Comparison of ENCODE assay signal across 27 mouse cellular contexts in the genomic region with DNA sequence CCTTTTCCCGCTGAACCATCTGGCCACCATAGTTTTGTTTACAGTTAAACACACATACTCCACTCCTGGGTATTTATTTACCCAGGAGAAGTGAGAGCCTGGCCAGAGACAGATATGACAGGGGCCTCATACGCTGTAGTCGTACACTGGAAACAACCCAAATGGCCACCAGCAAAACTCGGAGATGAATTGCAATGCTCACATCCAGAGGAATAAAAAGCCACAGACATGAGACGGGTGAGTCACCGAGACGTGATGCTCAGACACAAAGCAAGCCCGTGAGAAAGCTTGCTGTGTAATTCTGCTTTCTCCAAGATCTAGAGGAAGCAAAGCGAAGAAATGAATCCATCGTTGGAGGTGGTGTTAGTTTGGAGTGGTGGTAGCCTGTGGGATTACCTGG. TPM values are rescaled to one million over a fixed set of nuclear protein-coding genes. Genes with fewer than 3 reads are reported as not detected.
A peak's percentile ranks its signal among the peaks of the same experiment; 100 is the strongest.
DNase-seq lines count a peak whose midpoint lies in the region; ATAC-seq and TF ChIP-seq lines count a peak whose summit lies in the region.
"Had no signal": no experiment of that assay in that cellular context is flagged by ENCODE, and none has a peak within 500 bp of the region (broad histone marks: within the 10 kb centered on the region; RNA-seq: fewer than 3 reads in every experiment).

No protein-coding gene starts in this region.

- no peaks in the 10 kb centered on the region for H3K27me3 ChIP-seq in midbrain, embryonic 14.5 days (ENCODE audit: control insufficient read depth, insufficient read depth, low read length)
- H3K27me3 ChIP-seq: embryonic facial prominence, embryonic 12.5 days; forebrain, embryonic 13.5 days; limb, embryonic 13.5 days; liver, embryonic 13.5 days; stomach, embryonic 15.5 days had no signal

- H3K4me3 ChIP-seq in embryonic fibroblast, embryonic 13.5 days (ENCODE audit: insufficient read depth, low read length), result no peak overlapping the region
- H3K4me3 ChIP-seq in midbrain, embryonic 14.5 days (replicated peaks; ENCODE audit: low read depth, low read length), result no peak overlapping the region
- H3K4me3 ChIP-seq: embryonic facial prominence, embryonic 12.5 days; erythroblast, embryonic 14.5 days; forebrain, embryonic 13.5 days; heart, adult 2 months; heart, embryonic 15.5 days; hindbrain, embryonic 13.5 days; limb, embryonic 13.5 days; liver, embryonic 13.5 days; stomach, embryonic 15.5 days had no signal

- TF ChIP-seq POLR2A in embryonic fibroblast, embryonic 13.5 days (IDR thresholded peaks at IDR 0.05; ENCODE audit: low read depth, low read length), result no peak

- H3K9me3 ChIP-seq in midbrain, embryonic 14.5 days (ENCODE audit: control insufficient read depth, low read length), result no peaks in the 10 kb centered on the region
- H3K9me3 ChIP-seq: embryonic facial prominence, embryonic 12.5 days; forebrain, embryonic 13.5 days; heart, embryonic 15.5 days; hindbrain, embryonic 13.5 days; limb, embryonic 13.5 days; liver, embryonic 13.5 days; stomach, embryonic 15.5 days had no signal

- peak; percentile 27 to 71 for DNase-seq in left cerebral cortex, postnatal 25 days (ENCODE audit: low spot score in 2 of 2)
- DNase-seq in left cerebral cortex, postnatal 4 days, result no peak
- peak; percentile 32 for DNase-seq in 3134 (ENCODE audit: extremely low read depth, insufficient read length, low spot score)
- DNase-seq in 3T3-L1 (ENCODE audit: low read depth, low spot score), result peak; percentile 91
- no peak for DNase-seq in midbrain, embryonic 14.5 days
- no peak for DNase-seq in heart, adult 9 months (ENCODE audit: low spot score in 2 of 2)
- DNase-seq: cerebellum, adult 2 months; cerebellum, postnatal 25 days; gastrocnemius, postnatal 36 days; heart, adult 2 months; heart, postnatal 36 days; kidney, adult 11 months; kidney, postnatal 4 days; liver, embryonic 13.5 days; lung, adult 2 months; thymus, adult 18-20 months; thymus, postnatal 36 days had no signal

- no peak for ATAC-seq in midbrain, embryonic 14.5 days (ENCODE audit: low FRiP score, low TSS enrichment)
- ATAC-seq: forebrain, embryonic 13.5 days had no signal

- H3K4me1 ChIP-seq in embryonic fibroblast, embryonic 13.5 days (ENCODE audit: control insufficient read depth, insufficient read depth, low read length), result 0 out of 2 replicates have a peak, but pooled peaks cover 4% of the 10 kb centered on the region
- no peaks in the 10 kb centered on the region for H3K4me1 ChIP-seq in midbrain, embryonic 14.5 days (ENCODE audit: control insufficient read depth, insufficient read depth, low read length)
- H3K4me1 ChIP-seq: embryonic facial prominence, embryonic 12.5 days; forebrain, embryonic 13.5 days; heart, embryonic 15.5 days; hindbrain, embryonic 13.5 days; limb, embryonic 13.5 days; liver, embryonic 13.5 days had no signal

- H3K9ac ChIP-seq in midbrain, embryonic 14.5 days (replicated peaks; ENCODE audit: low read length), result no peak overlapping the region
- H3K9ac ChIP-seq: embryonic facial prominence, embryonic 12.5 days; forebrain, embryonic 13.5 days; heart, embryonic 15.5 days; hindbrain, embryonic 13.5 days; limb, embryonic 13.5 days; liver, embryonic 13.5 days; stomach, embryonic 15.5 days had no signal

- peak overlapping the region; percentile 39; the same call in 1 of the 2 replicates for H3K27ac ChIP-seq in embryonic fibroblast, embryonic 13.5 days (ENCODE audit: insufficient read depth, low read length)
- no peak overlapping the region for H3K27ac ChIP-seq in midbrain, embryonic 14.5 days (replicated peaks; ENCODE audit: low read depth, low read length)
- H3K27ac ChIP-seq: embryonic facial prominence, embryonic 12.5 days; forebrain, embryonic 13.5 days; heart, adult 2 months; heart, embryonic 15.5 days; hindbrain, embryonic 13.5 days; limb, embryonic 13.5 days; liver, embryonic 13.5 days; stomach, embryonic 15.5 days had no signal

- TF ChIP-seq CTCF in embryonic fibroblast, embryonic 13.5 days (IDR thresholded peaks at IDR 0.05; ENCODE audit: borderline replicate concordance, insufficient read depth, low read length), result no peak

- intact Hi-C loops in left cerebral cortex, postnatal 25 days (cut with DNase I), result no loop called here
- intact Hi-C loops in left cerebral cortex, postnatal 4 days (cut with DNase I), result no loop called here

- H3K36me3 ChIP-seq in midbrain, embryonic 14.5 days (ENCODE audit: control insufficient read depth, insufficient read depth, low read length), result no peaks in the 10 kb centered on the region
- H3K36me3 ChIP-seq: embryonic facial prominence, embryonic 12.5 days; heart, embryonic 15.5 days; hindbrain, embryonic 13.5 days; limb, embryonic 13.5 days; liver, embryonic 13.5 days; stomach, embryonic 15.5 days had no signal

- no peak overlapping the region for H3K4me2 ChIP-seq in midbrain, embryonic 14.5 days (ENCODE audit: low read length)
- H3K4me2 ChIP-seq: embryonic facial prominence, embryonic 12.5 days; forebrain, embryonic 13.5 days; heart, embryonic 15.5 days; hindbrain, embryonic 13.5 days; limb, embryonic 13.5 days; liver, embryonic 13.5 days; midbrain, embryonic 11.5 days; stomach, embryonic 15.5 days had no signal

- 72% methylated on average over 10 of the region's 10 CpGs for WGBS in midbrain, embryonic 14.5 days

RNA-seq across cellular contexts. Expression of a gene that starts 10.3 kb away (rescaled TPM):
- under 1 TPM in 1 of 2 experiments, not detected in 1; 0.16 TPM for total RNA-seq in left cerebral cortex, postnatal 25 days (2021)
- not detected for total RNA-seq in left cerebral cortex, postnatal 4 days (2021)
- not detected in 2 replicates for polyA plus RNA-seq in embryonic fibroblast, embryonic 13.5 days (2011; ENCODE audit: insufficient read length, low read depth, missing spikeins)
- not detected in 2 replicates for polyA plus RNA-seq in midbrain, embryonic 14.5 days (2014; fragmentation: Nextera tagmentation; extraction: Ambion mirVana)
- total RNA-seq: gastrocnemius, adult 18-20 months had no signal
- polyA plus RNA-seq: erythroblast, embryonic 14.5 days; forebrain, embryonic 13.5 days; hindbrain, embryonic 13.5 days had no signal

Comparison
In these comparisons a context has a peak if more than half of its experiments do, and no peak if none do; other contexts are left out.
1. DNase-seq: peak in left cerebral cortex, postnatal 25 days (2 of 2), 3134 (single experiment) and 3T3-L1 (single experiment); none in left cerebral cortex, postnatal 4 days (single experiment), midbrain, embryonic 14.5 days (single experiment) and heart, adult 9 months (0 of 2).